Mouse (Mus musculus) ZHBTc4 (cell line): ENCODE results near the gene Asb4.

ENCODE experiments used
- DNase-seq: peaks from one replicate; pipeline ENCODE4 v3.0.0-alpha.2; 2011; ENCODE audit warnings: low read depth, low spot score

Gene Asb4

DNA sequence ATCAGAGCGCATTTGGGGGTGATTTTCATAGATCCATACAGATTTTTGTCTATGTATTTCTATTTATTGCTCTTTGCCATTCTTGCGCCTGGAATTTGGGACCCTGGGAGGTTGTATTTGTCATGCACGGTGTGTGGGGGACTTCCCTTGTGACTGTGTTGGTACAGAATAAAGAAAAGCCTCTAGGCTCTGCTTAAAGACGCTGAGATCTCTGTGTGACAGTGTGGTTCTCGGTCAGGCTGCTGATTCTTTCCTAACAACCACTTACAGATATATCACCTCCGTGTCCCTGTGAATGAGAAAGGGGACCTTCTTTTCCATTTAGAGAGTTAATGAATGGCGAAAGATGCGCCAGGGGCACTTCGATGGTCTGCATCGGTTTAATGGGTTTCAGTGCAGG lies 7.8 kb downstream of the Asb4 start:
- no peak for DNase-seq

GRCm38 (mm10) chr6:5394971-5395370 lies 11.8 kb downstream of the Asb4 start:
- no peak for DNase-seq

GRCm38 (mm10) chr6:5396797-5397196 lies 13.6 kb downstream of the Asb4 start:
- peak; percentile 53 for DNase-seq

- DNase-seq: peak; percentile 86
Observed at GRCm38 (mm10) chr6:5401394-5401793, 18.2 kb downstream of the Asb4 start.

DNA sequence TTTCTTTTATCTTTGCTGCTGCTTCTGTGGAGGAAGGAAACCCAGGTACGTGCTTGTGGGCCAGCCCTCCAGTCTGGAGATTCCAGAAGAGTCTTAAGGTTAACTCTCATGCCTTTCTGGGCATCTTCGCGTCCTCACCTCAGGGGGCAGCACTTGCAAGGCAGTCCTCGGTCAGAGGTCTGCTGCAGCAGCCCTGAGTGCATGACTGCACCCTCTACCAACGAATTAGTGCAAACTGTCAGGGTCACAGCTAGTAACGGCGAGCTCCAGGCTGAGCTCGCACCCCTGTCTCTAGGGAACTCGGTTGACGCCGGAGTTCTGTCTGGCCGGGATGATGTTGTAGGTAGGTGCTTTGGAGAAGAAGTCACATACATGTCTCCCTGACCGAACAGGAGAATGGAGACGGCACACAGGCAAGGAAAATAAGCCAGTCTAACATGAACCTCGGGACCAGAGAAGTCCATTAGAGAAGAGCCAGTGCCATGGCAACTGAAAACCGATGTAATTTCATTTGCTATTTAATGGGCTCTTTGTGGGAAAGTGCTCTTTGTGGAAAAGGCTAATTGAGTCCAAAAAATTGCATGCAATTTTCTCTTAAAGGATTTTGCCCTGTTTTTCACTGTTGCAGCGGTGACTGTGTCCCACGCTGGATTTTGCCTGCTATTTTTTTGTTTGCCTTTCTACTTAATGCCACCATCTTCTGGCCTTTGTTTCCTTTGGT lies 20.1 kb downstream of the Asb4 start:
- DNase-seq: no peak

GRCm38 (mm10) chr6:5404016-5404415 lies 20.8 kb downstream of the Asb4 start:
- DNase-seq: no peak

DNA sequence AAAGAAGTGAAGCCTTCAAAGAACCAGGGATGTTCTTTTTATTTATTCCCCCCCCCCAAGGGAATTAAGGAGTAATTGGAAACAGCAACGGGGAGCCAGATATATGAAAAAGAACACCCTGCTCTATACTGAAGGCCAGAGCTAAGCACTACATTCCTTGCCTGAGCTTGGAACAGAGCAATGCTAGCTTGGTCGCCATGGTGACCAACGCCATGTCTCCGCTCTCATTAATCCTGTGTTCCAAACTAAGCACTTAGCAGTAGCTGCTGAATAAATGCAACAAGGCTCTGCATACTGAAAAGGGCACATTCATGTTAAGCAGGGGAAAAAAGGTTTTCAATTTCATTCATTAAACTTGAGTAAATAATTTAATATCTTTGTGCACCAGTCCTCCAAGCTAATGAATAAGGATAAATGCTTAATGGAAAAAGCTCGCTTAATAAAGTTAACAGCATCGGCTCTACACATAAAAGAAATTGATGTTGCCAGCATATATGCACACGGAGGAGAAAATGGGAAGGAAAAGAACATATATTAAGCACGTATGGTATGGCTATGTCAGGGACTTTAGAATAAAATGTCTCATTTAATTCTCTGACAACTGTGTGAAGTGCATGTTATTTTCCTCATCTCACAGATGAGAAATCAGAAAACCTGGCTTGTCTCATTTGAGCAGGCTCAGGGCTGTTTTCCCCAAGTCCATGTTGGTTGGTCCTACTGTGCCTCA lies 25.4 kb downstream of the Asb4 start:
- peak; percentile 46 for DNase-seq

DNA sequence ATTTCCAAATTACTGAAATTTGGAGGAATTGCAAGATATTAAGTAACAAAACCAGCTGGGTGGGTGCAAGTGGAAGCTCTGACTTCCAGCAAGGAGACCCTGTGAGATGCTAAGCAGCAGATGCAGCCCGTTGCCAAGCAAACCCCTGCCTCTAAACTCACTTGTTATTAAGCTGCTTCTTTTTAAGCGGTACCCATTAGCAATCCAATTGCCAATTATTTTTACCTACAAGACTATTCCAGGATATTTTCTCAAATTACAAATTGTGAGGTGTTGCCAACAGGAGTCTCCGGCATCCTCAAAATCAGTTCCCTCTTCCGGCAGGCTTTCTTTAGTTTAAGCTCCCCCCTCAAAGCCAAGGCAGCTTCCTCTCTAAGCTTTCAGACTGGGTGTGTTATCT lies 26.5 kb downstream of the Asb4 start:
- DNase-seq: no peak

DNA sequence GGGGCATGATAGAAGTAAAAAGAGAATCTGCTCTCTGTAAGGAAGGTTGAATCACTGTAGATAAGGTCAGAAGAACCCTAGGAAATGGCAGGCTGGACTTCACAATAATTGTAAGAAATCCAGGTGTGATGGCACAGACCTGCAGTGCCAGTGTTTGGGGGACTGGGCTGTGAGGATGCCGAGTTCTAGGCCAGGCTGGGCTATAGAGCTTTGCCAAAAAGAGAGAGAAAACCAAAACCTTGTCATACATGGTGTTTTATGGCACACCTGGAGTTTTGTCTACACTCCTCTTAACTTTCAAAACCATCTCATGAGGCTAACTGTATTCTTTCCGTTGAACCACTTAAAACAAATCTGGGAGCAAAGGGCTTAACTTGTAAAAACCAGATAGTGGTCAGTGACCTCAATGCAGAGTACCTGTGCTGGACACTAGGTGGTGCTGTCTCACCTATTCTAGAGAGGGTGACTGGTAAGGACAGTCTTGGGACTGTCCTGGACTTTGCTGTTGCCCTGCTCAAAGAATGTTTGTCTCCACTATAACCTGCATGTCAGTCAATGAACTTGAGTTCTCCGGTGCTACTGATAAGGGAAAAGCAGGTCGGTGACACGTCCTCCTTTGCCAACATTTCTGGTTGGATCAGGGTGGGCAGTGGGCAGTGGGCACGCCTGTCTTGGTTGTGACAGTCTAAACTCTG lies 27.7 kb downstream of the Asb4 start:
- DNase-seq: peak; percentile 82

DNA sequence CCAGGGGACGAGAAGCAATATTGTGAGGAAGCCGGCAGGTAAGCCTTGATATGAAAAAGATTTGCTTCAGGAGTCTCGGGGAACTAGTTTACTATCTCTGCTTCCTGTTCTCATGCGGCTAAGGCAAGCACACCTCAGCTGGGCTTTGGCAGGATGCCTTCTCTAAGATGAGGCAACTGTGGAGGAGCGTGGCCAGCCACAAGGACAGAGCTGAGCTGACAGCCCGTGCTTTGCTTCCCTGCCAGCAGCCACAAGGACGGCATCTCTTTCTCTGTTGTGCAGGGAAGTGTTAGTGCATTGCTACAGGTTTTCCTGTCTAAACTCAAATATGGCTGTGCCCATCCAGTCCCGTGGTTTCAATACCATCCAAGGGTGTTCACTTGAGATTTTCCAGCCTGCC lies 30.1 kb downstream of the Asb4 start:
- no peak for DNase-seq

GRCm38 (mm10) chr6:5421442-5421841 lies 38.3 kb downstream of the Asb4 start:
- no peak for DNase-seq

GRCm38 (mm10) chr6:5422386-5422785 lies 39.2 kb downstream of the Asb4 start:
- no peak for DNase-seq

- DNase-seq: peak; percentile 68
Observed at GRCm38 (mm10) chr6:5423594-5423993, 40.4 kb downstream of the Asb4 start.

DNA sequence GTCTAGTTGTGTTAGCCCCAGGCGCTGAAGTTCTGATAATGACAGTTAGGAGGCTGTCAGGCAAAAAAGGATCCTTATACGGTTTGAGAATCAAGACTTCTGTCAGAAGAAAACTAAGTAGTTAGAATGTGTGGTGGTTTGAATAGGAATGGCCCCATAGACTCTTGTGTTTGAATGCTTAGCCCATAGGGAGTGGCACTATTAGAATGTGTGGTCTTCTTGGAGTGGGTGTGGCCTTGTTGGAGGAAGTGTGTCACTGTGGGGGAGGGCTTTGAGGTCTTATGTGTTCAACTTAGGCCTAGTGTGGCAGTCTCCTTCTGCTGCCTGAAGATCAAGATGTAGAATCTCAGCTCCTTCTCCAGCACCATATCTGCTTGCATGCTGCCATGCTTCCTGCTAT lies 43.8 kb downstream of the Asb4 start:
- DNase-seq: peak; percentile 54

- DNase-seq: no peak
Observed at GRCm38 (mm10) chr6:5429562-5429961, 46.4 kb downstream of the Asb4 start.

- DNase-seq: no peak
Observed at GRCm38 (mm10) chr6:5429982-5430550, 46.9 kb downstream of the Asb4 start.

- no peak for DNase-seq
Observed at GRCm38 (mm10) chr6:5433887-5434286, 50.7 kb downstream of the Asb4 start.

DNA sequence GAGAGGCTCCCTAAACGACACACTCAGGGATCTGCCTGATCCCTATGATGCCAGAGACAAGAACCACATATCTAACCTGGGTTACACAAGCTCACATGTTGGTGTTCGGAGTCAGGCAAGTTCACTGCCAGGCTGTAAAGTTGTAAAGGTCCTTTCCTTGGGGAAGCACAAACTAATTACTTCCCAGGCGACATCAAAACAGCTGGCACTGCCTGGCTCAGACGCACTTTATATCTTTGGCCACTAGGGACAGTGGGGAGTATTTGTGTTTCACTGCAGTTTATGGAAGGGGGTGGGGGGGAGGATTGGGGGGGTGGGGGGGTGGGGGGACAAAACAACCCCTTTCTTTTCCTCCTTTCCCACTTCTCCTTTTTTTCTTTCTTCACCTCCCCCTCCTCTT lies 54.6 kb downstream of the Asb4 start:
- peak; percentile 18 for DNase-seq

GRCm38 (mm10) chr6:5441221-5441620 lies 58.0 kb downstream of the Asb4 start:
- DNase-seq: no peak

DNA sequence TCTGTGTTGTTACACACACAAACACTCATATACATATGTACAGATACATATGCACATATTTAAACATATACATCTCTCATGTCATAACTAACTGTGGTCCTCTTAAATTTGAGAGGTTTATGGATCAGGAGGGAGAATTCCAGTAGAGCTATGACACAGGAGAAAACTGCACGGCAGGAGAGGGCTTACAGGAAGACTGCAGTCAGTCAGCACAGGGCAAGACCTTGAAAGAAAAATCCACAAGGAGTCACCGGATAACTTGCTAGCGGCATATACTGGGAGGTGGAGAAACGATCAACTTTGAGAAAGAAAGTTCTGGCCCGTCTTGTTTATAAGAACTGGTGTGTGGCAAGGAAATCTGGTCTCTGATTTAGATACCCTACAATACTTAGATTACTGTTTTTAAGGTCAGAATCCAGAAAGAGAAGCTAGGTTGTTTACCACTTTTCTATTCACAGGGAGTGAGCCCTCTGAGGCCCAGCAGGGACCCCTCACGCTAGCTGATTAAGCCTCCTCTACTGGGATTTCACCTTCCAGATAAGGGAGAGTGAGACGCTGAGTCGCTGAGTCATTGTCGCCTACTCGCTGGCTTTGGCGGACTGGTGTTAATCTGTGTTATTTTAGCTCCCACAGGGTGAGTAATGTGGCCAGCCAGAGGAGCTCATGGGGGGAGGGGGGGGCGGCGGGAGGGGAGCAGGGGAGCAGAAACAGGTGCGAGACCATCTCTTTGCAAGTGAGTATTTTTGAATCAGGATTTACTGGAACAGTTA lies 59.3 kb downstream of the Asb4 start:
- DNase-seq: peak; percentile 48

DNA sequence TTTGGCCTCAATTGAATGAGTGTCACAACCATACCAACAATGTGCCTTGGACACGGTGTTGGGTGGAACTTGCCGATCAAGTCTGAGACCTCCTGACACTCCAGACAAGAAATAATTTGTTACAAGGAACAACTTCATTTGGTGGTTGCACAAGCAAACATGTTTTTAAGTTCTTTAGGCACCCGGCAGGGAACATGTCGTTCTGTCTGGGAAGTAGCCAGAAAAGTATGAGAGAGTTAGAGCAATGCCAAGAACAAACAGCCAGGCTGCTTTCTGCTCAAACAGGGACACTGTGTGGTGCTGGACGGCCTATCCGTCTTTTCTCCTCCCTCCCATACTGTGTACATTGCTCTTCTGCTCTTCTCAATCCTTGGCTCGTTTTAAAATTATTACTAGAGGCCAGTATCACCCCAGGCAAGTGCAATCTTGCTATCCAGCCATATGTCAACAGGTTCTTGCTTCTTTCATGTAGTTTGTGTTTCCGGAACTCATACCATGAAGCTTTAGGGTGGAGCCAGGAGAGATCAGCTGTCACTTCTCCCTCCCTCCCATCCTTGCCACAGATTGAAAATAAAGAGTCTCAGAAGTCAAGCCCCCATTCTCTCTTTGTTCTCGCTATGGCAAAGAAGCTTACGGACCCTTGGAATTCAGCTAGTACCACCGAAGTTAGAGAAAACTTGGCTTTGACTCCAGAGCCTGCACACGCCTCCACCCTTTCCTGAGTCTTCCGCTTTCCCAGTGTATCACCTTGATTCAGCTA lies 60.1 kb downstream of the Asb4 start:
- DNase-seq: peak; percentile 11
